Mouse (Mus musculus): Measurements from ENCODE around the gene Supt3.

DNA sequence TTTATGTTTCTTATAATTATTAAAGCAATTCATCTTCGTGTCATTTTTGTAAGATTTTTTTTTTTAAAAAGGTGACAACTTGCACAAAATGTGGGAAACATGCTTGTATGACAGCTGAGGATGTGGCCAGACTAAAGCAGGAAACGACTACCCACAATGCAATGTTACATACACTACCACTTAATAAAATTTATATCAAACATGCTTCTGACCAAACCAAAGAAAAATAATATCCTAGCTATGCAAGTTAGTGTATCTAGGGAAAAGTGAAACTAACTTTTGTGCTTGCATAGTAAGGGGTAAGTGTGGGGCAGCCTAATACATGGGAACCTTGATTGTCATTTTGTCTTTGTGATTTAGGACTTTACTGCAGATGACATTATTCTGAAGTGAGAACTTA, 41.9 kb downstream of the Supt3 start:
- no peak for TF ChIP-seq CTCF (IDR thresholded peaks at IDR 0.05; ENCODE audit: borderline replicate concordance, insufficient read depth, low read depth, low read length)
- no peak for TF ChIP-seq POLR2A (IDR thresholded peaks at IDR 0.05; ENCODE audit: borderline replicate concordance, insufficient read depth, low read length)

All from cerebellum, adult 2 months (tissue).